Mouse (Mus musculus) ES-Bruce4 (cell line): Measurements from ENCODE around the gene Adgrg1.
A peak's percentile ranks its signal among the peaks of the same experiment; 100 is the strongest.

Experiments used
- CTCF ChIP-seq: IDR thresholded peaks from one replicate; pipeline ENCODE4 v1.8.1; 2011; ENCODE audit warnings: low read depth, low read length
- EP300 ChIP-seq: IDR thresholded peaks from 2 replicates; pipeline ENCODE4 v1.6.1; 2011; ENCODE audit warnings: low read depth, low read length; ENCODE audit not compliant: insufficient read depth

- TF ChIP-seq EP300 (peak; percentile 75; the same call in 1 of the 2 replicates), CTCF (no peak)
These were observed 27.6 kb downstream of the Adgrg1 start for GRCm38 (mm10) chr8:95002089-95002655.
